Mouse (Mus musculus) CH12.LX (cell line): ENCODE data around the gene Car5a.

Experiments used
- CHD2 ChIP-seq: IDR thresholded peaks from 2 replicates; pipeline ENCODE4 v1.6.1; 2011; ENCODE audit warnings: low read length, improper control_type of control experiment
- MAX ChIP-seq: IDR thresholded peaks from 2 replicates; pipeline ENCODE4 v1.6.1; 2011; ENCODE audit warnings: low read length, improper control_type of control experiment
- MAZ ChIP-seq: IDR thresholded peaks from 2 replicates; pipeline ENCODE4 v1.6.1; 2012; ENCODE audit warnings: low read depth, mild to moderate bottlenecking, inconsistent platforms, low read length, improper control_type of control experiment, moderate library complexity
- PAX5 ChIP-seq: IDR thresholded peaks from 2 replicates; pipeline ENCODE4 v1.6.1; 2012; ENCODE audit warnings: low read length, inconsistent platforms, mixed read lengths
- POLR2A ChIP-seq: IDR thresholded peaks from 2 replicates; pipeline ENCODE4 v1.6.1; 2011; ENCODE audit warnings: low read depth, mild to moderate bottlenecking, improper control_type of control experiment, low read length
- ZNF384 ChIP-seq: IDR thresholded peaks from 2 replicates; pipeline ENCODE4 v1.6.1; 2012; ENCODE audit warnings: low read depth, low read length, improper control_type of control experiment, inconsistent platforms

DNA sequence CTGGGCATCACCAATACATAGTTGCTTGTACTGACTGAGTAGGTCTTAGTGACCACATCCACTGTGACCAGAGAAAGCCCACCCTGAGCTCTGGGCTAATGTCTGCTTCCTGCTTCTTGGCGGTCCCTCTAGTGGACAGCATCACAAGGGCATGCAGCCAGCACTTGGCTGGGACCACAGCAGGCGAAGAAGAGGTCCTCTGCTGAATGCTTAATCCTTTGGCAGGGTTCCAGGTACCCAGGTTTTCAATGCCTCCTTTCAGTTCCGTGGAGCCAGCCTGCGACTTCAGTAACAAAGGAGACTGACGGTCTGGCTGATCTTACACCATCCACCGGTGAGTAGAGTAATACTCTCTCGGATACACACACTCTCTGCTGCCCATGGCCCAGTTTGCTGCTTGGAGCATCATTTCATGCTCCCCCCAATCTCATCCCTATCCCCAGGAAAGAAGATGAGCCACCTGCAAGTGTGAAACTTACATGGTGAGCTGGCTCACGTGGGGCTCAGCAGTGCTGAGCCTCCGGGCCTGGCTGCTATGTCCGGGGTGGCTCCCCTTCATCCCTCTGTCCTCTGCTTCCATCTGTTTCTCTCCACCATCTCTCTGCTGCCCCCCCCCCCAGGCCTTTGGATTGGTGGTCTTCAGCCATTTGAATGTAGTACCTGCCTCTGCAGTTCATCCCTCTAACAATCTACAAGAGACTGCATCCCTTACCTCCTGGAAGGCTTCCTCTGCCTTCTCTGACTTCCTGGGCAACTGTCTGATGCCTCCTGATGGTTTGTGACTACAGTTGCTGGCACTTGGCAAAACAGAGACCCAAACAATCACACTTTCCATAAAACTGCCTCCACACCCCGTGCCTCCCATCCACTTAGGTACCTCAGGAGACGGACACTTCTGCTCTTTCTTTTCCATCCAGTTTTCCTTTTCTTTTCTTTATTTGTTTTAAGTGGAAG lies 9.1 kb downstream of the Car5a start:
- no peak for TF ChIP-seq POLR2A
- TF ChIP-seq PAX5 = no peak
- no peak for TF ChIP-seq MAX
- no peak for TF ChIP-seq ZNF384
- TF ChIP-seq MAZ = 0 out of 2 replicates have a peak, but pooled peaks have one; percentile 19
- TF ChIP-seq CHD2 = no peak
